Mouse (Mus musculus) cerebellum, postnatal 10 days (tissue): ENCODE data around the gene Clec4e.
"Not testable (repeated sequence)": the region's sequence is repeated elsewhere in the genome, so short reads cannot be mapped to it uniquely, and the experiment has no call there.

Experiments
- DNase-seq, 2 experiments: peaks; one replicate each; pipeline ENCODE4 v3.0.0; 2021; ENCODE audit warnings: mixed read lengths in 2 of 2

Clec4e gene

GRCm38 (mm10) chr6:123289753-123290152 is at the start of gene Clec4e:
TSS of gene Clec4e (minus strand) at chr6:123289870.
- DNase-seq, result no peak

GRCm38 (mm10) chr6:123332503-123332902 is 42.8 kb upstream of the Clec4e start:
- DNase-seq, result no peak

- DNase-seq, result no peak
Measured at GRCm38 (mm10) chr6:123308033-123308432, 18.4 kb upstream of the Clec4e start, which contains the start of gene Vmn2r19. TSS of gene Vmn2r19 (plus strand) at chr6:123308333.

DNA sequence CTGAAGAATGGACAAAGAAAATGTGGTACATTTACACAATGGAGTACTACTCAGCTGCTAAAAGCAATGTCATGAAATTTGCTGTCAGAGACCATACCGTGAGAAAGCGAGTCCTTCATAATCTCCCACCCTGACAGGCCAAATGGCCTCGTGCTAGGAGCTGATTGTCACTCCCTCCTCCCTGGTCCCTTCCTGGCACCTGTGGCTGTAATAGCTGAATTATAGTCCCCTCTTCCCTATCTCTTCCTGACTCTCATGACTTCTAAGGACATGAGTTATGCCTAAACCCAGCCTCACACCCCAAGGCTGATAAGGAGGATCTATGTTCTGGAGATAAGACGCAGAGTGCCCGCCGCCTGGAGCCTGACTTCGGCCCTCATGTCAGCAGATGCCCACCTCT is 16.6 kb upstream of the Clec4e start:
- not testable (repeated sequence) for DNase-seq

DNA sequence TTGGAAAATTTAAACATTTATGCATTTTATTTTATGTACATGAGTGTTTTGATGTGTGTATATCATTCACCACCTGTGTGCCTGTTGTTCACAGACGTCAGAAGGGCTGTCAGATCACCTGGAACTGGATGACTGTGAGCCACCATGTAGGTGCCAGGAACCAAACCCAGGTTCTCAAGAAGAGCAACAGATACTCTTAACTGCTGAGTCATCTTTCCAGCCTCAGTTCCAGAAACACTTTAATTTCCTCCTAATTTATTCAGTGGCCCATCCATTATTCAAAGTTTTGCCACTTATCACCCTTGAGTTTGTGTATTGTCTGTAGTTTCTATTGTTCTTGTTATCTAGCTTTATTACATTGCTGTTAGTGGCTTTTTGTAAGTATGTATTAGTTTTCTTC is 7.0 kb upstream of the Clec4e start:
- no peak for DNase-seq

DNA sequence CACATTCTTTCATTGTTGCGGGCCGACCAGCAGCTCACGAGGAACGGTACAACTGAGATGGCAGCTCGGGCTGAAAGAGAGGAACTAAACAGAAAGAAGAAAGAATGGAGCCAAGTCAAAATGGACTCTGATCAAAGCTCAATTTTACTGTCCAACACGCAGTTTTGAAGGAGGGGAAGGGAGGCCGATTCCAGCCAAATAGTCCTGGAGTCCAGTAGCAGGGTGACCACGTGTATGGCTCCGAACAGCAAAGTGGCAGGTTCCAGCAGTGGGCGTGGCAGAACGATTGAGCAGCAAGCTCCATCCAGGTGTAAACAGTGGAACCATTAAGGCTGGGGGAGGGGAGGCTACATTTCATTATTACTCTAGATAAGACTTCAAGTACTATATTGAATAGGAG is 3.8 kb upstream of the Clec4e start:
- DNase-seq, result not testable (repeated sequence)

- no peak for DNase-seq
Measured at GRCm38 (mm10) chr6:123292751-123293400, 3.2 kb upstream of the Clec4e start.

GRCm38 (mm10) chr6:123288931-123289330 is 739 bp downstream of the Clec4e start:
- no peak for DNase-seq

GRCm38 (mm10) chr6:123286311-123286710 is 3.4 kb downstream of the Clec4e start:
- DNase-seq, result no peak

DNA sequence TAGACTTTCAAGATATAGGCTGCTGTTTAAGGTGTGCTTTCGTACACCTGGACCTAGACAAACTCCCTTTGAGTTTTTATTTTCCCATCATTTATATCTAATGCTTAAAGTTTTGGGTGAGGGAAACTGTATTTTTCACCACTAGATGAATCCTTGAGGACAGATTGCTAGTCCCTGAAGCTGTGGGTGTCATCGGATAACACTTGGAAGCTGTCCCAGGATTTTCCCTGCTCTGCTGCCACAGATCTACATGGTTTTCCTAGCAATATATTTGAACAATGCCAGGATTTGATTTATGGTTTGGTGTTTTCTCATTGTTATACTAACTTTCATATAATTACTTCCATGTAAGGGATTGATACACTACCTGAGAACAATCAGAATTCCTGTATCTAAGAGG is 10.2 kb downstream of the Clec4e start:
- DNase-seq, result no peak

GRCm38 (mm10) chr6:123266945-123267344 is 22.7 kb downstream of the Clec4e start:
- no peak for DNase-seq

DNA sequence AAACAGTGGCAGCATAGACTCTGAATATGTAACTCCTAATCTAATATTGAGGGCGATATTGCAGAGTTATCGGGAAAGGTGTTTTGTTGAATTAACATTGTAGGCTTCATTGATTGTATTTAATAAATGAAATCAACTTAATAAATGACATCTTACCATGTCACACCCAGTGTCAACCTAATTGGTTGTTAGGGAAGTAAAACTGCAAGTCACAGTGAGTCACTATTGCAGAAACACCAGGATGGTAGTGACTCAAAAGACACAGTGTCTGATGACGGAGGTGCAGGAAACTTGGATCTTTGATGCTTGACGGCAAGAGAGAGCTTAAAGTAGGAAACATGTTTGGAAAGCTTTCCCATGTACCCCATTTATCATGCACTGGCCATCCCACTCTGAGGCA is 23.9 kb downstream of the Clec4e start:
- no peak for DNase-seq

- DNase-seq, result no peak
Measured at GRCm38 (mm10) chr6:123264194-123264593, 25.5 kb downstream of the Clec4e start.

GRCm38 (mm10) chr6:123261555-123262161 is 28.0 kb downstream of the Clec4e start, which contains the start of gene Clec4d:
TSS of gene Clec4d (plus strand) at chr6:123262111.
- DNase-seq, result no peak

DNA sequence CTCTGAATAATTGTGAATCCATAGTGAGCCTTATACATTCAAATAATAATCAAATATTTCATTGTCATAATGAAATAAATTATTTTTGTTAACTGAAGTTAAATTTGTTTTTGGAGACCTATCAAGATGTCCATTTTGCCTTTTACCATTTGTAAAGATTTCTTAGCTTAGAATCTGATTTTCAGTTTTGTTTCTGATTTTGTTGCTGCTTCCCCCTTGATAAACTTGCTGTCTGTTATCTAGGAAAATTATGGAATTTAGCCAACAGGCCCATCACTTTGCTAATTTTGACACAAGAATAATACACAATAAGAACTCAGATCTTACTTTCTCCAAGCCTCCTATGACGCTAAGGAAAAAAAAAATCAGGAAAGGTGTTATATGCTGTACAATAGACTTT is 28.8 kb downstream of the Clec4e start:
- DNase-seq, result no peak

- DNase-seq, result no peak
Measured at GRCm38 (mm10) chr6:123259889-123260603, 29.6 kb downstream of the Clec4e start.

DNA sequence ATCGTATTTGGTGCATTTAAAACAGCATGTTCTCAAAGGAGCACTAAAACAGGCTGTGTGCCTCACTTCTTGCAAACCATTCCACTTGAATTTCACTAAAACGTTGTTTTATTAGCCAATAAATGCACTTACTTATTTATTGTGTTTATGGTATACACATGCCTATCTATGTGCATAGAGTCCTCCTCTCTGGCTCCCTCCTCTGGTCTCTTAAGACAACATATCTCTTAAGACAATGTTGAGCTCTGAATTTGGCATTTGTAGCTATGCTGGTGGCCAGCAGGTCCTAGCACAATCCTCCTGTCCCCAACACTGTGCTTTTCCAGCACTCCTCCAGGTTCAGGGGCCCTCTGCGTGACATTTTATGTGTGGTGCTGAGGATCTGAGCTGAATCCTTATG is 30.7 kb downstream of the Clec4e start:
- DNase-seq, result no peak

DNA sequence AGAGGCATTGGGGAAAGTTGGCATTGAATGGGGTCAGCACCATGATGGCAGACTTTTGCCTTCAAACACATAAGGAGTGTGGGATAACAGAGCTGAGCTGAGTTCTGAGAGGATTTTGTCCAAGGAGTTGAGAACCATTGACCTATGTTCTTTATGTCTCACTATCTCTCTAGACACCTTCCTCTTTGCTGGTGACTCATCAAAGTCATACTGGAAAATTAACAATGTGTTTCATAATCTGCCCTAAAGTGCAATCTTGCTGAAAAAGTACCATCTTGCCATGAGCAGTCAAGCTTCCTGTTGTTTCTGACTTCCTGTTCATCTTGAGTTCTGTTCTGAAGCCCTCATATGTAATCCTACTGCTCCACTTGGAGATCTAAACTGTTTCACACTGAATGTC is 36.9 kb downstream of the Clec4e start:
- no peak for DNase-seq

- DNase-seq, result not testable (repeated sequence)
Measured at GRCm38 (mm10) chr6:123248862-123249261, 40.8 kb downstream of the Clec4e start.

DNA sequence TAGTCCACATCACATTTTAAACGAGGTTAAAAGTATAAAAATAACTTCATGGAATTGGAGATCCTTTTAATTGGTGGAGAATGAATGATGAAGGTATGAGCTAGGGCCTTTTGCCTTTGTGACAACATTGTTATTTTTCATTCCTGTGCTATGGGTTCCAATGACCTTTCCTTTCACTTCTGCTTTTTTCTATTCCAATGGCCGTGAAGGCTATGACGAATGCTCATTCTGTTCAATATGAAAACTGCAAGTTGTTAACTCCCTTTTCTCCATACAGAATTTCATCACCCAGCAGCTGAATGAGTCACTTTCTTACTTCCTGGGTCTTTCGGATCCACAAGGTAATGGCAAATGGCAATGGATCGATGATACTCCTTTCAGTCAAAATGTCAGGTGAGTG is 45.5 kb downstream of the Clec4e start:
- DNase-seq, result no peak

DNA sequence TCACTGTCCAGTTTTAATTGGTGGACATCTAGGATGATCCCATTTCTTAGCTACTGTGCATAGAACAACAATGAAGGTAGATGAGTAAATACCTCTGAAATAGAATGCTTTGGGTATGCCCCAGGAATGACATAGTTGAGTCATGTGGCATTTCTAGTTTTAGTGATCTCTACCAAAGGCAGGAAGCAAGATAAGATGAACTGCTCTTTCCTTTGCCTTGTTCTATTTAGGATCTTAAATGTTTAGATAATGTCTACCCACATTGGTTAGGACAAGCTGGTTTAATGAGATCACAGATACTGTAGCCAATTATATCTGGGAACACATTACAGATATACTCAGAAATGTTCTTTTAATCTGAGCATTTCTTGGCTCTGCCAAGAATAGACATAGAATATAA is 52.1 kb downstream of the Clec4e start:
- no peak for DNase-seq
